36 mouse cellular contexts compared by ENCODE assay signal in the genomic region with DNA sequence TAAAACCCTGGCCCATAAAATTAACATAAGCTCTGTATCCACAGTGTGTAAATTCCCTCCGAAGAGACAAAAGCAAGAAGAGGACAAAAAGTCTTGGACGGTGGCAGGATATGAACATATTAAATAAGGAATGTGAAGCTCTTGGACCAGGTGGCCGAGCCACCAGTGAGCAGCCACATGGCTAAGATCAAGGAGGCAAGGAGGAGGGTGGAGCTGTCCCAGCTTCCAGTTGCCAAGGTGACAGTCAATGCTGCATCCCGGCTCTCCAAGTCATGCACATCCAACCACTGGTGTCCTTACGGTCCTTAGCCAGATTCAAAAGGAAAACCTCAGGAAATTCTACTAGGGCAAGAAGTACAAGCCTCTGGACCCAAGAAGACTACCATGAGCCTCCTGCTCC. TPM values are rescaled to one million over a fixed set of nuclear protein-coding genes. Genes with fewer than 3 reads are reported as not detected.
DNase-seq lines count a peak whose midpoint lies in the region; ATAC-seq and TF ChIP-seq lines count a peak whose summit lies in the region.
"Had no signal": no experiment of that assay in that cellular context is flagged by ENCODE, and none has a peak within 500 bp of the region (broad histone marks: within the 10 kb centered on the region; RNA-seq: fewer than 3 reads in every experiment).

No protein-coding gene starts in this region.

- no peak overlapping the region for H3K4me3 ChIP-seq in heart, embryonic 12.5 days
- H3K4me3 ChIP-seq in liver, embryonic 13.5 days (replicated peaks) = no peak overlapping the region
- no peak overlapping the region for H3K4me3 ChIP-seq in liver, embryonic 12.5 days
- H3K4me3 ChIP-seq in neural tube, embryonic 13.5 days = no peak overlapping the region
- no peak overlapping the region for H3K4me3 ChIP-seq in midbrain, postnatal 0 days (ENCODE audit: low read depth, low read length)
- H3K4me3 ChIP-seq: embryonic facial prominence, embryonic 10.5 days; embryonic facial prominence, embryonic 15.5 days; forebrain, embryonic 12.5 days; heart, adult 2 months; heart, embryonic 13.5 days; hindbrain, embryonic 15.5 days; left cerebral cortex, adult 2 months; limb, embryonic 13.5 days; neural tube, embryonic 15.5 days had no signal

- peak; percentile 90 for DNase-seq in heart, adult 11 months
- DNase-seq in liver, embryonic 13.5 days = no peak
- no peak for DNase-seq in neural tube, embryonic 10.5 days (ENCODE audit: extremely low spot score, low spot score)
- peak; percentile 24 for DNase-seq in midbrain, postnatal 0 days (ENCODE audit: low spot score)
- DNase-seq in spleen, adult 12 weeks (ENCODE audit: low spot score) = no peak
- DNase-seq: adrenal gland, adult 2 months; adrenal gland, postnatal 36 days; cerebellum, adult 8-10 months; forebrain, postnatal 0 days; gastrocnemius, postnatal 36 days; heart, adult 2 months; heart, postnatal 10 days; kidney, adult 18-20 months; kidney, postnatal 14 days; lung, adult 2 months; lung, postnatal 10 days; retina, postnatal 1 day; right cerebral cortex, postnatal 14 days; thymus, postnatal 36 days had no signal

- no peak overlapping the region for H3K27ac ChIP-seq in heart, embryonic 12.5 days (ENCODE audit: poor library complexity, severe bottlenecking)
- H3K27ac ChIP-seq in liver, embryonic 13.5 days = 0 out of 2 replicates have a peak overlapping the region, but pooled peaks have one; percentile 13
- no peak overlapping the region for H3K27ac ChIP-seq in liver, embryonic 12.5 days
- H3K27ac ChIP-seq in neural tube, embryonic 13.5 days (replicated peaks) = no peak overlapping the region; the same call in 1 of the 2 replicates
- H3K27ac ChIP-seq in midbrain, postnatal 0 days (ENCODE audit: low read depth, low read length) = no peak overlapping the region
- H3K27ac ChIP-seq: embryonic facial prominence, embryonic 10.5 days; embryonic facial prominence, embryonic 15.5 days; heart, embryonic 13.5 days; hindbrain, embryonic 15.5 days; left cerebral cortex, adult 2 months; limb, embryonic 13.5 days; liver, embryonic 14.5 days; macrophage; neural tube, embryonic 15.5 days had no signal

- no peaks in the 10 kb centered on the region for H3K27me3 ChIP-seq in heart, embryonic 12.5 days (replicated peaks)
- no peaks in the 10 kb centered on the region for H3K27me3 ChIP-seq in liver, embryonic 13.5 days
- no peaks in the 10 kb centered on the region for H3K27me3 ChIP-seq in liver, embryonic 12.5 days (replicated peaks)
- H3K27me3 ChIP-seq in neural tube, embryonic 13.5 days = no peaks in the 10 kb centered on the region
- H3K27me3 ChIP-seq in midbrain, postnatal 0 days (ENCODE audit: insufficient read depth, low read length) = no peaks in the 10 kb centered on the region
- H3K27me3 ChIP-seq: embryonic facial prominence, embryonic 15.5 days; heart, embryonic 13.5 days; hindbrain, embryonic 15.5 days; limb, embryonic 13.5 days; neural tube, embryonic 15.5 days had no signal

- H3K36me3 ChIP-seq in heart, embryonic 12.5 days = 0 out of 2 replicates have a peak, but pooled peaks cover 6% of the 10 kb centered on the region
- H3K36me3 ChIP-seq in liver, embryonic 13.5 days = peaks cover 31% of the 10 kb centered on the region
- peaks cover 21% of the 10 kb centered on the region for H3K36me3 ChIP-seq in liver, embryonic 12.5 days
- no peaks in the 10 kb centered on the region for H3K36me3 ChIP-seq in neural tube, embryonic 13.5 days
- no peaks in the 10 kb centered on the region for H3K36me3 ChIP-seq in midbrain, postnatal 0 days (ENCODE audit: insufficient read depth, low read length)
- H3K36me3 ChIP-seq: embryonic facial prominence, embryonic 10.5 days; embryonic facial prominence, embryonic 15.5 days; forebrain, embryonic 12.5 days; heart, embryonic 13.5 days; hindbrain, embryonic 15.5 days; limb, embryonic 13.5 days; neural tube, embryonic 15.5 days had no signal

- no peak overlapping the region for H3K9ac ChIP-seq in heart, embryonic 12.5 days
- H3K9ac ChIP-seq in liver, embryonic 13.5 days = no peak overlapping the region
- H3K9ac ChIP-seq in liver, embryonic 12.5 days = no peak overlapping the region
- no peak overlapping the region for H3K9ac ChIP-seq in neural tube, embryonic 13.5 days
- H3K9ac ChIP-seq in midbrain, postnatal 0 days (replicated peaks; ENCODE audit: low read length, poor library complexity, severe bottlenecking) = no peak overlapping the region
- H3K9ac ChIP-seq: embryonic facial prominence, embryonic 15.5 days; forebrain, embryonic 12.5 days; forebrain, postnatal 0 days; hindbrain, embryonic 15.5 days; limb, embryonic 13.5 days; liver, embryonic 14.5 days; neural tube, embryonic 15.5 days had no signal

- H3K4me1 ChIP-seq in heart, embryonic 12.5 days (replicated peaks) = peaks cover 7% of the 10 kb centered on the region
- H3K4me1 ChIP-seq in liver, embryonic 13.5 days (replicated peaks) = peaks cover 86% of the 10 kb centered on the region
- peaks cover 72% of the 10 kb centered on the region for H3K4me1 ChIP-seq in liver, embryonic 12.5 days
- peaks cover 40% of the 10 kb centered on the region for H3K4me1 ChIP-seq in neural tube, embryonic 13.5 days (replicated peaks)
- peaks cover 10% of the 10 kb centered on the region; the same call in 1 of the 2 replicates for H3K4me1 ChIP-seq in midbrain, postnatal 0 days (ENCODE audit: insufficient read depth, low read length)

- ATAC-seq in heart, embryonic 12.5 days (ENCODE audit: insufficient number of reproducible peaks, low FRiP score) = no peak
- no peak for ATAC-seq in liver, embryonic 13.5 days (ENCODE audit: low read depth)
- no peak for ATAC-seq in liver, embryonic 12.5 days
- no peak for ATAC-seq in neural tube, embryonic 13.5 days (ENCODE audit: low read depth)
- no peak for ATAC-seq in midbrain, postnatal 0 days (ENCODE audit: low FRiP score)
- ATAC-seq: activated CD4-positive, CD25-positive, alpha-beta regulatory T cell, adult 4 months; forebrain, postnatal 0 days had no signal

- no peak overlapping the region for H3K4me2 ChIP-seq in heart, embryonic 12.5 days
- no peak overlapping the region for H3K4me2 ChIP-seq in liver, embryonic 13.5 days
- no peak overlapping the region for H3K4me2 ChIP-seq in liver, embryonic 12.5 days
- peak overlapping the region; percentile 27; the same call in 1 of the 2 replicates for H3K4me2 ChIP-seq in neural tube, embryonic 13.5 days
- H3K4me2 ChIP-seq in midbrain, postnatal 0 days (ENCODE audit: low read depth, low read length, poor library complexity, severe bottlenecking) = no peak overlapping the region
- H3K4me2 ChIP-seq: embryonic facial prominence, embryonic 15.5 days; forebrain, embryonic 12.5 days; heart, embryonic 13.5 days; hindbrain, embryonic 15.5 days; limb, embryonic 13.5 days; neural tube, embryonic 15.5 days had no signal

- no peak for TF ChIP-seq CTCF in midbrain, postnatal 0 days (IDR thresholded peaks at IDR 0.05)

- WGBS in heart, embryonic 12.5 days = 64% methylated on average over 5 of the region's 5 CpGs
- WGBS in liver, embryonic 13.5 days (ENCODE audit: insufficient replicate concordance) = 77% methylated on average over 5 of the region's 5 CpGs
- 76% methylated on average over 5 of the region's 5 CpGs for WGBS in liver, embryonic 12.5 days (ENCODE audit: insufficient replicate concordance)
- WGBS in neural tube, embryonic 13.5 days = 26% methylated on average over 5 of the region's 5 CpGs
- 13% methylated on average over 5 of the region's 5 CpGs for WGBS in midbrain, postnatal 0 days

- H3K9me3 ChIP-seq in heart, embryonic 12.5 days (replicated peaks) = no peaks in the 10 kb centered on the region
- H3K9me3 ChIP-seq in liver, embryonic 13.5 days (replicated peaks) = no peaks in the 10 kb centered on the region
- no peaks in the 10 kb centered on the region for H3K9me3 ChIP-seq in liver, embryonic 12.5 days (replicated peaks)
- no peaks in the 10 kb centered on the region for H3K9me3 ChIP-seq in neural tube, embryonic 13.5 days
- H3K9me3 ChIP-seq in midbrain, postnatal 0 days (ENCODE audit: low read length) = no peaks in the 10 kb centered on the region
- H3K9me3 ChIP-seq: embryonic facial prominence, embryonic 10.5 days; embryonic facial prominence, embryonic 15.5 days; forebrain, embryonic 12.5 days; heart, embryonic 13.5 days; hindbrain, embryonic 15.5 days; limb, embryonic 13.5 days; neural tube, embryonic 15.5 days had no signal

RNA-seq across cellular contexts. Expression of gene Rffl, which starts 32.5 kb away (rescaled TPM):
- polyA plus RNA-seq in heart, embryonic 12.5 days (2016; fragmentation: Nextera tagmentation; extraction: Ambion mirVana) = 6.7 and 6.8 TPM in 2 replicates
- polyA plus RNA-seq in liver, embryonic 13.5 days (2015; fragmentation: Nextera tagmentation; extraction: Ambion mirVana) = 20.2 and 25.3 TPM in 2 replicates
- 28.1 and 28.8 TPM in 2 replicates for polyA plus RNA-seq in liver, embryonic 12.5 days (2016; fragmentation: Nextera tagmentation; extraction: Ambion mirVana)
- 4.8 and 6.3 TPM in 2 replicates for polyA plus RNA-seq in neural tube, embryonic 13.5 days (2015; fragmentation: Nextera tagmentation; extraction: Ambion mirVana)
- 2.0 and 7.8 TPM in 2 replicates for total RNA-seq in midbrain, postnatal 0 days (2014; rRNA removed)
- polyA plus RNA-seq in midbrain, postnatal 0 days (2015; fragmentation: Nextera tagmentation; extraction: Ambion mirVana) = 2.0 and 2.5 TPM in 2 replicates

RNA-seq across cellular contexts. Expression of gene Rad51d, which starts 51.9 kb away (rescaled TPM):
- 13.0 and 14.6 TPM in 2 replicates for polyA plus RNA-seq in heart, embryonic 12.5 days (2016; fragmentation: Nextera tagmentation; extraction: Ambion mirVana)
- 6.8 and 8.0 TPM in 2 replicates for polyA plus RNA-seq in liver, embryonic 13.5 days (2015; fragmentation: Nextera tagmentation; extraction: Ambion mirVana)
- 8.6 and 10.0 TPM in 2 replicates for polyA plus RNA-seq in liver, embryonic 12.5 days (2016; fragmentation: Nextera tagmentation; extraction: Ambion mirVana)
- polyA plus RNA-seq in neural tube, embryonic 13.5 days (2015; fragmentation: Nextera tagmentation; extraction: Ambion mirVana) = 11.8 and 12.4 TPM in 2 replicates
- 8.4 and 11.2 TPM in 2 replicates for total RNA-seq in midbrain, postnatal 0 days (2014; rRNA removed)
- 11.0 and 11.2 TPM in 2 replicates for polyA plus RNA-seq in midbrain, postnatal 0 days (2015; fragmentation: Nextera tagmentation; extraction: Ambion mirVana)

RNA-seq across cellular contexts. Expression of gene Fndc8, which starts 53.4 kb away (rescaled TPM):
- polyA plus RNA-seq in heart, embryonic 12.5 days (2016; fragmentation: Nextera tagmentation; extraction: Ambion mirVana) = 0.10 and 0.12 TPM in 2 replicates
- 0.05 and 0.08 TPM in 2 replicates for polyA plus RNA-seq in liver, embryonic 13.5 days (2015; fragmentation: Nextera tagmentation; extraction: Ambion mirVana)
- 0.08 and 0.19 TPM in 2 replicates for polyA plus RNA-seq in liver, embryonic 12.5 days (2016; fragmentation: Nextera tagmentation; extraction: Ambion mirVana)
- 0.63 and 0.94 TPM in 2 replicates for polyA plus RNA-seq in neural tube, embryonic 13.5 days (2015; fragmentation: Nextera tagmentation; extraction: Ambion mirVana)
- not detected in 2 replicates for total RNA-seq in midbrain, postnatal 0 days (2014; rRNA removed)
- 0.22 and 0.27 TPM in 2 replicates for polyA plus RNA-seq in midbrain, postnatal 0 days (2015; fragmentation: Nextera tagmentation; extraction: Ambion mirVana)
- total RNA-seq: adrenal gland, postnatal 36 days; forebrain, postnatal 0 days; gastrocnemius, postnatal 36 days; heart, adult 2 months; hematopoietic stem cell, adult 5-6 weeks; layer of hippocampus, postnatal 10 days; left cerebral cortex, adult 2 months; left cerebral cortex, postnatal 25 days had no signal
- polyA plus RNA-seq: macrophage had no signal

RNA-seq across cellular contexts. Expression of gene Lig3, which starts 57.6 kb away (rescaled TPM):
- polyA plus RNA-seq in heart, embryonic 12.5 days (2016; fragmentation: Nextera tagmentation; extraction: Ambion mirVana) = 29.0 and 37.4 TPM in 2 replicates
- 10.2 and 12.0 TPM in 2 replicates for polyA plus RNA-seq in liver, embryonic 13.5 days (2015; fragmentation: Nextera tagmentation; extraction: Ambion mirVana)
- polyA plus RNA-seq in liver, embryonic 12.5 days (2016; fragmentation: Nextera tagmentation; extraction: Ambion mirVana) = 19.7 and 19.8 TPM in 2 replicates
- polyA plus RNA-seq in neural tube, embryonic 13.5 days (2015; fragmentation: Nextera tagmentation; extraction: Ambion mirVana) = 24.8 and 25.9 TPM in 2 replicates
- total RNA-seq in midbrain, postnatal 0 days (2014; rRNA removed) = 39.2 and 44.4 TPM in 2 replicates
- polyA plus RNA-seq in midbrain, postnatal 0 days (2015; fragmentation: Nextera tagmentation; extraction: Ambion mirVana) = 14.2 and 16.4 TPM in 2 replicates

Comparison
In these comparisons a context has a peak if more than half of its experiments do, and no peak if none do; other contexts are left out.
1. DNase-seq: peak in heart, adult 11 months (single experiment) and midbrain, postnatal 0 days (single experiment); none in liver, embryonic 13.5 days (single experiment), neural tube, embryonic 10.5 days (single experiment) and spleen, adult 12 weeks (single experiment).